Mouse (Mus musculus): Measurements from ENCODE around the gene Dffa.

DNA sequence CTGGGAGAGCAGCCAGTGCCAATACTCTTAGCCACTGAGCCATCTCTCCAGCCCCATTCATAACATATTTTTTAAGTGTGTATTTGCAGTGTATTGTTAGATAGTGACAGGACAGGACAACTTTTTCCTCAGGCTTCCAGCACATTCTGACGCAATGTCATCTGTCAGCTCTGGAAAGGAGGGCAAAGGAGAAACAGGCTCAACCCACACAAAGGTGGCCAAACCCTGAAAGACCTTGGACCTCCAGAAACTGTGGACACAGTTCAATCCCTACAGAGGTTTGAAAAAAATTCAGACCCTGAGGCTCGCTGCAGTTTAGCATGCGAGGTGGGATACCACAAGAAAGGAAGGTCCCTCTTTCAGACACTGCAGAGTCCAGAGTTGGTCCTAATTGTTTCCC, 6.0 kb upstream of the Dffa start:
- no peak for TF ChIP-seq POLR2A (IDR thresholded peaks at IDR 0.05; ENCODE audit: insufficient read depth, low read depth, low read length)
- no peak for TF ChIP-seq EP300 (IDR thresholded peaks at IDR 0.05; ENCODE audit: insufficient read depth, low read depth, low read length)
- TF ChIP-seq CTCF (IDR thresholded peaks at IDR 0.05): no peak

Data from heart, adult 2 months (tissue).